Mouse (Mus musculus) macrophage (primary cell): ENCODE results near the gene Prkar2a. TPM values are rescaled to one million over a fixed set of nuclear protein-coding genes. Genes with fewer than 3 reads are reported as not detected.

Experiments used
- H3K27ac ChIP-seq: fragments of 350-480 bp; formaldehyde crosslinking; 2 replicates; pipeline ENCODE4 v1.9.0; 2021
- H3K36me3 ChIP-seq: fragments of 350-480 bp; formaldehyde crosslinking; 2 replicates; pipeline ENCODE4 v1.9.0; 2021; ENCODE audit errors: inconsistent target
- H3K4me3 ChIP-seq: fragments of 350-480 bp; formaldehyde crosslinking; 2 replicates; pipeline ENCODE4 v1.9.0; 2021; ENCODE audit errors: inconsistent target
- H3K79me2 ChIP-seq: fragments of 350-480 bp; formaldehyde crosslinking; 2 replicates; pipeline ENCODE4 v1.9.0; 2021; ENCODE audit errors: inconsistent target
- WGBS: methylation state at CpG from one replicate; pipeline ENCODE4 v1.1.7; 2026; ENCODE audit warnings: inconsistent platforms; ENCODE audit not compliant: missing documents; 5-methylcytosine and 5-hydroxymethylcytosine counted together
- polyA plus RNA-seq: library from polyadenylated mRNA; stranded (reverse); fragments of 250-400 nt; gene quantifications from 3 replicates; pipeline ENCODE4 v1.2.4, GENCODE M21; 2018; ENCODE audit warnings: inconsistent platforms

The Prkar2a gene
- polyA plus RNA-seq, 1 experiment from 2014 or later = 69.9 TPM

- H3K36me3 ChIP-seq = no peaks in the 10 kb centered on the region
- H3K79me2 ChIP-seq = peaks cover 76% of the 10 kb centered on the region
- WGBS = 95% methylated on average over 8 of the region's 8 CpGs
- no peak overlapping the region for H3K4me3 ChIP-seq
- H3K27ac ChIP-seq = no peak overlapping the region
Observed at GRCm38 (mm10) chr9:108708833-108709232, 19.7 kb downstream of the Prkar2a start.

DNA sequence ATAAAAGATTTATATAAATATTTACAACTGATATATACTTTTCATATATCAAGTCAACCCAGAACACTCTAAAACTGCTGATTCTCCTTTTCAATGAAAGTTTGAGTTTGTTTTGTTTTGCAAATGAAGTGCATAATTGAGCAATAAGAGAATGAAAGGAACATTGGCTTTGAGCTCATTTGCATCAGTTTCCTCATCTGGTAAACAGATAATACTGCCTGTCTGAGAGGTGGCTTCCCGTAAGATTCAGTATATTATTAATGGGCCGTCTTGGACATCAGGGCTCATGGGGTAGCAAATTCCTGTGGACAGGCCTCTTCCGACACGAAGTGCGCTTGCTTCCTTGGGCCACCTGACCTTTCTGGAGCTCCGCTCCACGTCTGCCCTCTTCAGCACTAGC lies 21.7 kb downstream of the Prkar2a start:
- 92% methylated on average over 7 of the region's 7 CpGs for WGBS
- H3K4me3 ChIP-seq = no peak overlapping the region

GRCm38 (mm10) chr9:108716199-108716598 lies 27.1 kb downstream of the Prkar2a start:
- WGBS = 13% methylated on average over 4 of the region's 4 CpGs
- peaks cover 22% of the 10 kb centered on the region; the same call in 1 of the 2 replicates for H3K79me2 ChIP-seq
- no peak overlapping the region for H3K27ac ChIP-seq
- no peak overlapping the region for H3K4me3 ChIP-seq
- H3K36me3 ChIP-seq = no peaks in the 10 kb centered on the region

More for the DNA sequence above, 21.7 kb downstream of the Prkar2a start:
- no peaks in the 10 kb centered on the region for H3K36me3 ChIP-seq
- H3K27ac ChIP-seq = no peak overlapping the region
- H3K79me2 ChIP-seq = peaks cover 65% of the 10 kb centered on the region

- Histone ChIP-seq H3K79me2 (no peaks in the 10 kb centered on the region), H3K36me3 (no peaks in the 10 kb centered on the region), H3K27ac (no peak overlapping the region), H3K4me3 (no peak overlapping the region)
- 95% methylated on average over 2 of the region's 2 CpGs for WGBS
Observed at GRCm38 (mm10) chr9:108723751-108724150, 34.6 kb downstream of the Prkar2a start.

- H3K79me2 ChIP-seq = no peaks in the 10 kb centered on the region
- H3K36me3 ChIP-seq = no peaks in the 10 kb centered on the region
- no peak overlapping the region for H3K27ac ChIP-seq
- H3K4me3 ChIP-seq = no peak overlapping the region
- WGBS = 96% methylated on average over 5 of the region's 5 CpGs
Observed at GRCm38 (mm10) chr9:108726116-108726515, 37.0 kb downstream of the Prkar2a start.

DNA sequence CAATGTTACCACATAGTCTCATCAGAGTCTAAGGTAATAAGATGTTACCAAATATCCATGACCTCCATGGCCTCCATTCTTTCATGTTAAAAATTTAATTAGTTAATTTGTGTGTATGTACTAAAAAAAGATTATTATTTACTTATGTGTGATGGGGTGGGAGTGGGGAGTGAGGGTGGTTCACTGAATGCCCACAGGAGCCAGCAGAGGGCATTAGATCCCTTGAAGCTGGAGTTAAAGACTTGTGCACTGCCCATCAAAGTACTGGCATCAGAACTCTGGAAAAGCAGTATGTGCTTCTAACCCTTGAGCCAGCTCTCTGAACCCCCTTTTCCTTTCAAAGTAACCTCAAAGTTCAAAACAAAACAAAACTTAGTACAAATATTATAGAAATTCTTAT lies 39.9 kb downstream of the Prkar2a start:
- Histone ChIP-seq H3K27ac (no peak overlapping the region), H3K4me3 (no peak overlapping the region), H3K36me3 (no peaks in the 10 kb centered on the region; the same call in none of the 2 replicates), H3K79me2 (no peaks in the 10 kb centered on the region)

DNA sequence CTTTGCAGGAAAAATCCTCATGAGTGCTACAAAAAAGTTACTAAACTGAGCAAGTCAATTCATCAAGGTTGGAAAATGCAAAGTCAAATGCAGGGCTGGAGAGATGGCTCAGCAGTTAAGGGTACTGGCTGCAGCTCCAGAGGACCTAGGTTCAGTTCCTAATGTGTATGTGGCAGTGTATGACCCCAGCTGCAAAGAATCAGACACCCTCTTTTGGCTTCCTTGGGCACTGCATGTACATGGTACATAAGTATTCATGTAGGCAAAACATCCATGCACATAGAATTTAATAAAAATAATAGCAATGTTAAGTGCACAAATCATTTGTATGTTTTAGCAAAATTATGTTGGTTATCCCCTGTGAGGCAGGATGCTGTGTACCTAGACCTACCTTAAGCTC lies 43.3 kb downstream of the Prkar2a start:
- no peak overlapping the region for H3K27ac ChIP-seq
- no peaks in the 10 kb centered on the region for H3K79me2 ChIP-seq
- peaks cover 5% of the 10 kb centered on the region for H3K36me3 ChIP-seq

GRCm38 (mm10) chr9:108734626-108735025 lies 45.5 kb downstream of the Prkar2a start:
- Histone ChIP-seq H3K36me3 (peaks cover 5% of the 10 kb centered on the region), H3K4me3 (no peak overlapping the region), H3K79me2 (no peaks in the 10 kb centered on the region), H3K27ac (no peak overlapping the region)

More for the DNA sequence above, 43.3 kb downstream of the Prkar2a start:
- H3K4me3 ChIP-seq = no peak overlapping the region

DNA sequence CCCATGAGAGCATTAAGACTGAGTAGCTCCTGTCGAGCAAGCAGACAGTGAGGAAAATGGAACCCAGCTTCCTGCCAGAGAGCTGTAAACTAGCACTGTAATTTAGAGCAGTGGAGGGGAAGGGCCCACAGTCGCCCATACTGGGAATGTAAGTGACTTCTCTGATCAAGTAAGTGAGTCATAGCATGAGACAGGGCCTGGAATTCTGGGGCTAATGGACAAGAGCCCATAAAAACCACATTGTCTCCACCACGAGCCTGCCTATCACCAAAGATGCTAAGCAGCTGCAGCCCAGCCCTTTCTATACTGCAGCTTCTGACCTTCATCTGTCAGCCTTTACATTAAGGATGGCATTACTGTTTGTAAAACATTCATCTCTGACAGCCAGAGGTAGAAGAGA lies 50.1 kb downstream of the Prkar2a start:
- H3K79me2 ChIP-seq = no peaks in the 10 kb centered on the region
- no peak overlapping the region for H3K27ac ChIP-seq
- no peak overlapping the region for H3K4me3 ChIP-seq
- peaks cover 24% of the 10 kb centered on the region; the same call in 1 of the 2 replicates for H3K36me3 ChIP-seq
- 86% methylated on average over 3 of the region's 3 CpGs for WGBS

DNA sequence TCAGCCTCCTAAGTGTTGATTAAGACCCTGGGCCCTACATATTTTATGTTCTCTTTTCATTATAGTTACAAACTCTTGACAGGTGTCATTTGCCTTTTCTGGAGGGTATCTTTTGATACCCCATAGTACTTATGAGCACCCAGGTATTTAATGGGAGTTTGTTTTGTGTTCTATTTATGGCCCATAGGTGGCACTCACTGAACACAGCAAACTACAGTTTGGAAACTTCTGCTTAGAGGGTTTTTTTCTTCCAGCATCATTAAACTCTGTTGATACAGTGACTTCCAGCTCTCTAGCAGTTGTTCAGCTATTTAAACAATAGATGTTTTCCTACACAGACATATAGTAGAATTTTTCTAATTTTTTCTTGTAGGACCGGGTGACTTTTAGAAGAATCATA lies 50.9 kb downstream of the Prkar2a start:
- no peaks in the 10 kb centered on the region for H3K79me2 ChIP-seq
- WGBS = 100% methylated on average over 1 of the region's 1 CpGs
- no peak overlapping the region for H3K27ac ChIP-seq
- no peak overlapping the region for H3K4me3 ChIP-seq
- peaks cover 30% of the 10 kb centered on the region; the same call in 1 of the 2 replicates for H3K36me3 ChIP-seq

GRCm38 (mm10) chr9:108742048-108742447 lies 52.9 kb downstream of the Prkar2a start:
- H3K79me2 ChIP-seq = no peaks in the 10 kb centered on the region
- H3K36me3 ChIP-seq = peaks cover 44% of the 10 kb centered on the region
- 79% methylated on average over 2 of the region's 9 CpGs for WGBS

DNA sequence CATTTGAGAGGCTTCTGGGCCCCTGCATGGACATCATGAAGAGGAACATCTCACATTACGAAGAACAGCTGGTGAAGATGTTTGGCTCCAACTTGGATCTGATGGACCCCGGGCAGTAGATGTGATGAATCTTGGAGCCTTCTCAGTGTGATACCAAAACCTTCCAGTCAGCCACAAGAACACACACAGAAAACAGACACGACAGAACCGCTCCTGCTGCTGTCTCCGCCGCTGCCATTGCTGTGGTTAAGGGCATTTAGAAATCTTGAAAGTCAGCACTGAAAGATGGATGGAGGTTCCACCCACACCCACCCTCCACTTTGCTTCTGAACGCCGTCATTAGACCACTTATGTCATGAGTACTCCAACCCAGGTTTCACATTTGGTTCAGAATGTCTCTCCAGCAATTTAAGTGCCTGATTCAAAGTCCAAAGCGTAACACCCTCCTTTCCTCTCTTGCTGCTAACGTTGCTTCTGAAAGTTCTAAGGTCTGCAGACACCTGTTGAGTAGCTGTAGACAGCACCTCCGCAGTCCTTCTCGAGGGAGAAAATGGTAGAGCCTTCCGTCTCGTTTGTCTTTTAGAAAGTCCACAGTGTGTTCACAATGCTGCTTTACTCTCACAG lies 57.9 kb downstream of the Prkar2a start:
- 96% methylated on average over 14 of the region's 14 CpGs for WGBS
- no peaks in the 10 kb centered on the region for H3K79me2 ChIP-seq
- no peak overlapping the region for H3K27ac ChIP-seq
- H3K36me3 ChIP-seq = peaks cover 46% of the 10 kb centered on the region
- no peak overlapping the region for H3K4me3 ChIP-seq

More at GRCm38 (mm10) chr9:108742048-108742447, 52.9 kb downstream of the Prkar2a start:
- H3K27ac ChIP-seq = no peak overlapping the region
- no peak overlapping the region for H3K4me3 ChIP-seq

DNA sequence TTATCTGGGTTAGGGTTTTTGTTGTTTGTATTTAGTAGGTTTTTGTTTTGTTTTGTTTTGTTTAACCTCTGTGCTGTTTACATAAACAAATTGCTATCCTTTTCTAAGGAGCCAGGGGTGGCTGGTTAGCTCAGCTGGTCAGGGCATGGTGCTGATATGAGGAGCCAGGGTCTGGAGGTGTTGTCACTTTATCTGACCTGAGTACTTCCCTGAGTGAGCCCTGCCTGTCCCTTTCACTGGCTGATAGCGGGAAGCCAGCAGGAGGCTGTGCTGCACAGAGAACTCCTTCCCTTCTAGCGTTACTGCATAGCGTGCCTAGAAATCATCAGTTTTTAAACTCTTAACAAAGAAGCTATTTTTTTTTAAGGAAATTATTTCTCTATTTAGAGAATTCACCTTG lies 58.6 kb downstream of the Prkar2a start:
- 100% methylated on average over 3 of the region's 3 CpGs for WGBS
- Histone ChIP-seq H3K4me3 (no peak overlapping the region), H3K79me2 (no peaks in the 10 kb centered on the region), H3K27ac (no peak overlapping the region), H3K36me3 (peaks cover 46% of the 10 kb centered on the region)

DNA sequence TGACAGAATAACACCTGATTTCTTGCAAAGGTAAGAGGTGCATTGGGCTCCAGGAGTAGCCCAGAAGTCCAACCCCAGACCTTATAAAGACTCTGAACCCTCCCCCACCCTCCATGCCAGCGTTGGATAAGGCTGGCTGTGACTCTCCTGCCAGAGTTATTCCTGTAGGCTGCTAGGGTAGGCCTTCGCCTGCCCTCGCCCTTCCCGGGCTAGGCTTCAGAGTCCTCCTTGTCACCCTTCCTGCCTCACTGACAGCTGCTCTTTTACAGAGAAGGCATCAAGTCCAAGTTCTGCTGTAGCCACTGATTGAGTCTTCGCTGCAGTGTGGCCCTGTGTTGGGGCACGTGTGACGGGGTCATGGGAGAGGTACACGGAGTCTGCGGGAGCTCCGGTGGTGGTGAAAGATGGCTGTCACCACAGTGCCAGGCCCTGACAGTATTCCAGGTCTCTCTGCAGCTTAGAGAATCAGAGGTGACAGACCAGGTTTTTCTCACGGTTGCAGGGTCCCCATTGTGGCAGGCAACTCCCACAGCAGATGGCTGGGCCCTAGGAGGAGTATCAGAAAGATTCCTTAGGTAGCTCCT lies 59.6 kb downstream of the Prkar2a start:
- Histone ChIP-seq H3K36me3 (peaks cover 38% of the 10 kb centered on the region), H3K27ac (no peak overlapping the region), H3K79me2 (no peaks in the 10 kb centered on the region), H3K4me3 (no peak overlapping the region)
- WGBS = 89% methylated on average over 10 of the region's 11 CpGs

GRCm38 (mm10) chr9:108750616-108751015 lies 61.5 kb downstream of the Prkar2a start:
- H3K36me3 ChIP-seq = peaks cover 22% of the 10 kb centered on the region
- H3K27ac ChIP-seq = no peak overlapping the region
- no peaks in the 10 kb centered on the region for H3K79me2 ChIP-seq
- H3K4me3 ChIP-seq = no peak overlapping the region
- WGBS = 93% methylated on average over 11 of the region's 11 CpGs
